Mouse (Mus musculus) kidney, postnatal 36 days (tissue): ENCODE results near the gene Frg2f1.
"Not testable (repeated sequence)": the region's sequence is repeated elsewhere in the genome, so short reads cannot be mapped to it uniquely, and the experiment has no call there.

ENCODE experiments used
- DNase-seq, 2 experiments: peaks; one replicate each; pipeline ENCODE4 v3.0.0; 2021 to 2022; ENCODE audit warnings: mixed read lengths in 2 of 2

The Frg2f1 gene

GRCm38 (mm10) chr4:119539031-119539824, at the start of gene Frg2f1:
Frg2f1 (minus strand) TSS chr4:119539529.
- peak; percentile 96 to 98 for DNase-seq

- DNase-seq, result no peak
These were observed 48.7 kb upstream of the Frg2f1 start for GRCm38 (mm10) chr4:119588037-119588436.

GRCm38 (mm10) chr4:119575459-119575858, 36.1 kb upstream of the Frg2f1 start:
- DNase-seq, result no peak

- DNase-seq, result no peak
These were observed 35.2 kb upstream of the Frg2f1 start for GRCm38 (mm10) chr4:119574504-119574903.

GRCm38 (mm10) chr4:119572682-119573081, 33.4 kb upstream of the Frg2f1 start:
- no peak for DNase-seq

GRCm38 (mm10) chr4:119566322-119566835, 27.1 kb upstream of the Frg2f1 start:
- no peak for DNase-seq

GRCm38 (mm10) chr4:119563136-119563535, 23.8 kb upstream of the Frg2f1 start:
- DNase-seq, result no peak

GRCm38 (mm10) chr4:119555466-119555865, 16.1 kb upstream of the Frg2f1 start:
- DNase-seq, result no peak

- no peak for DNase-seq
These were observed 11.5 kb upstream of the Frg2f1 start for GRCm38 (mm10) chr4:119550864-119551263.

GRCm38 (mm10) chr4:119540533-119540890, 1.2 kb upstream of the Frg2f1 start:
- DNase-seq, result no peak

GRCm38 (mm10) chr4:119539836-119540532, 655 bp upstream of the Frg2f1 start:
- DNase-seq, result peak; percentile 36 to 47

GRCm38 (mm10) chr4:119537436-119537835, 1.9 kb downstream of the Frg2f1 start:
- peak; percentile 10 to 54 for DNase-seq

GRCm38 (mm10) chr4:119536615-119537014, 2.7 kb downstream of the Frg2f1 start, which contains the start of gene Foxj3:
Foxj3 (plus strand) TSS chr4:119537004.
- not testable (repeated sequence) for DNase-seq

- no peak for DNase-seq
These were observed 4.2 kb downstream of the Frg2f1 start for GRCm38 (mm10) chr4:119535103-119535502.

- DNase-seq, result peak in 1 of 2 experiments; percentile 34
These were observed 7.5 kb downstream of the Frg2f1 start for GRCm38 (mm10) chr4:119531813-119532212.

GRCm38 (mm10) chr4:119526329-119526845, 12.9 kb downstream of the Frg2f1 start:
- no peak for DNase-seq

GRCm38 (mm10) chr4:119524466-119524865, 14.9 kb downstream of the Frg2f1 start:
- DNase-seq, result no peak

- no peak for DNase-seq
These were observed 15.3 kb downstream of the Frg2f1 start for GRCm38 (mm10) chr4:119524010-119524409.

- DNase-seq, result no peak
These were observed 15.8 kb downstream of the Frg2f1 start for GRCm38 (mm10) chr4:119523575-119523974.

GRCm38 (mm10) chr4:119512731-119513141, 26.6 kb downstream of the Frg2f1 start:
- no peak for DNase-seq

- DNase-seq, result no peak
These were observed 27.7 kb downstream of the Frg2f1 start for GRCm38 (mm10) chr4:119511591-119511990.

GRCm38 (mm10) chr4:119498319-119498848, 40.9 kb downstream of the Frg2f1 start:
- no peak for DNase-seq

GRCm38 (mm10) chr4:119492933-119493327, 46.4 kb downstream of the Frg2f1 start:
- no peak for DNase-seq
